Mouse (Mus musculus): ENCODE data around the gene C1ql1.
A peak's percentile ranks its signal among the peaks of the same experiment; 100 is the strongest.
"Not testable (repeated sequence)": the region's sequence is repeated elsewhere in the genome, so short reads cannot be mapped to it uniquely, and the experiment has no call there.

C1ql1 gene

DNA sequence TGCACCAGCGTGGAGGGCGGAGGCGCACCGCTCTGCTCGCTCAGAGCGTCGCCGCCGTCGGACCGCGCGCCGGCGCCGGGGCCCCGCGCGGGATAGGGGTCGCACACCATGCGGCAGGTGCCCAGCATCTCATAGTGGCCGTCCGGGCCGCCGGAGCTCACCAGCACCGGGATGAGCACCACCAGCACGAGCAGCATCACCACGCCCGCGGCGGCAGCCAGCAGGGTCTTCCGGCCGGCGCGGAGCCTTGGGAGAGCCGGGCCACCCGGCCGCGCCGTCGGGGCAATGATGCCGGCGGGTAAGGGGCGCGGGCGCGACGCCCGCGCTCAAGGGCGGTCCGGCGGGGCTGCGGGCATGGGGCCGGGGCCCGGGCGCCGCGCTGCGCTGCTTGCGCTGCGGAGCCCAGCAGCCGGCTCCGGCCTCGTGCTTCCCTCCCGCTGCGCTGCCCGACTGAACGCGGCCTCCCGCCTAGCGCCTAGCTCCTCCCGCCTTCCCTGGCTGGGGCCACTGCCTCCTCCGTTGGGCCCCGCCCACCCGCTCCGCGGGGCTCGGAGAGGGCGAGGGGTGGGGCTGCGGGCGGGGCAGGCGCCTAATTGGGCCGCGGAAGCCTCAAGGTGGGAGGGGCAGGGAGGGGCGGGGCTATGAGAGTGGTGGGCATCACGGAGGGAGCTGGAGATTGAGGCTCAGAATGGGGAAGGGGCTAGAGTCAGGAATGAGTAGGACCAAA is at the start of gene C1ql1:
TSS of gene C1ql1 (minus strand) at position 424 of the 727 bp plus-strand sequence.
- DNase-seq (ENCODE audit: low read depth, low spot score) = peak; percentile 72

DNA sequence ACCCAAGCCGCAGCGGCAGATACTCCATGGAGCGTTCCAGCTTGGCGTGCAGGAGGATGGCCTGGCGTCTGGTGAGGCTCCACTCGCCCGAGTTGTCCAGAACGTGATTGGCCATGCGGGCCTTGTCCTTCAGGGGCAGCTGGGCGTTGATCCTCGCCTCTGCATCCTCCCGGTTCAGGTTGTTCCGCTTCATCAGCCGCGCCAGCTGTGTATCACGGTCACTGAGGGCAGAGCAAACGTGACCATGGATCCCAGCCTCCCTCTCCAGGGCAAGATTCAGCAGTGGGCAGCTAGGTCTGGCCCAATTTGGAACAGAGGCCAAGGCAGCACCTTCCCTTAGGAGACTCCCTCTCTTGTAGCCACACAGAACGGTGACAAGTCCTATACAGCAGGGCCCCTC is 48.5 kb upstream of the C1ql1 start:
- DNase-seq (ENCODE audit: low read depth, low spot score) = no peak

DNA sequence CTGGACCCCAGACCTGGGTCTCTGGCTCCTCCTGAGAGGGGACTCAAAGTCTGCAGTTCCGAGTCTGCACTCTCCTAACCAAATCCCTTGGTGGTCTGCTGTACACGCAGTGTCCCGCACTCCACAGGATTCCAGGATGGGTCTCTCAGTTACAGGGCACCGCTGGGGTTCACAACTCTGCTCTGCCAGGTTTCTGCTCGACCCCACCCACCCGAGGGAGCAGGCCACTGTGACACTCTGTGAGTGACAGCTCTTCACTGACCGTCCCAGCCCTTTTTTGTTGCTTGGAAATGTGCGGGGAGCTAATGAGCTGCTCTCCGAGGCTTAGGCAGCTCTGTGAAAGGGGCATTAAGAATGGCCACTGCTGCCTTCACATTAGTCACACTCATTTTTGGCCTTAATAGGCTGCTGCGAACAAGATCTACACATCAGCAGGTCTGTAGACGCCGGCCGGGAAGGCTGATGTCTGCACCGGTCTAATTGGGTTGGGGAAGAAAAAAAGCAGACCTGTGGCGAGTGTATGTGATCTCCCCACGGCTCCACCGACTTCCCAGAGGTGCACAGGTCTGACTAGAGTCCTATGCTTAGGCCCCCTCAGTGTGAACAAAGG is 47.0 kb upstream of the C1ql1 start:
- no peak for DNase-seq (ENCODE audit: low read depth, low spot score)

DNA sequence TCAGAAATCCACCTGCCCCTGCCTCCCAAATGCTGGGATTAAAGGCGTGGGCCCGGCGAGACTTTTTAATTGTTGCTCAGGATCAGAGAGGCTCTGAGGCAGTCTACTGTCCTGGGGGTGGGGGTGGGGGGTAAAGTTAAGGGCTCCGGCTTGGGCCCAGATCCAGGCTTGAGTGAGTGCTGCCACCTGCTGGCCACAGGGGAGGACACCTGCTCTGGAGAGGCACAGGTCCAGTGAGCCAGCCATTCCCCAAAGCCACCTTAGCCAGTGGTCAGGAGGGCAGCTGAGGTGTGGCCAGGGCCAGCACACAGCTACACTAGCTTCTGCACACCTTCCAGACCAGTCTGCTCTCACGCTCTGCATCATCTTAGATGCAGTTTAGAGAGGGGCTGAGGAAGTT is 46.5 kb upstream of the C1ql1 start:
- DNase-seq (ENCODE audit: low read depth, low spot score) = peak; percentile 68

DNA sequence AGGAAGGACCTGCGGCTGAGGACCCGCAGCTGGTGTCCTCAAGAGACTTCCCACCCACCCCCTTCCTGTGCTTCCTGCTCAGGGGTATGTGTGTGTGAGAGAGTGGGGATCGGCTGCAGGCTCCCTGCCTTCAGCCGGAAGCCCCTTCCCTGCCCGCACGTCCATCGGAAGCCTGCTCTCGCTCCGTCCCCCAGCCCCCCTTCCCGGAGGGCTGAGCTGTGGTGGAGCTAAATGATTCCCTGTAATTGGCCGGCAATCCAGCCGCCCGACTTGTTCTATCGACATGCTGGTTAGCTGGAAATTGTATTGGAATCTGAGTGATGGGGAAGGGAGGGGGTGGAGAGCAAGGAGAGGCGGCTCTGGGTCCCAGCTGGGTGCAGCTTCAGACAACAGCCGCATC is 45.2 kb upstream of the C1ql1 start:
- DNase-seq (ENCODE audit: low read depth, low spot score) = no peak

DNA sequence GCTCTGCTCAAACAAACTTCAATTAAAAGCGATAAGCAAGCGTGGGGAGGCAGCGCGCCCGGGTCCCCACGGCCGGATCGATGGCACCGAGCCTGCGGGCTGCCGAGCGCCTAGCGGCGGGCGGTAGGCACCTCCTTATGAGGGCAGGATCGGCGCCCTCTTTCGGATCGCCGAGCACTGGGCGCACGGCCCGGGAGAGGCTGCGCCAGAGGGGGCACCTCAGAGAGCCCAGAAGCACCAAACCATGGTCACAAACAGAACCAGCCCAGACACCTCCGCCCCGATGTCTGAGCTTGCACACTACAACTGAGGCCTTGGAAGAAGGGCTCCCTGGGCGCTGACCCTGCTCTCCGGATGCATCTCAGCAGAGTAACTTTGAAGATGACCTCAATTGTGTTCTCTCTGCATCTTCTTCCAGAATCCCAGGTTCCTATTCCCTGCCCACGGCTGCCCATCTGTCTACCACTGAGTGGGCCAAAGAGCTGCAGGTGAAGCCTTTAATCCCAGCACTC is 43.7 kb upstream of the C1ql1 start:
- no peak for DNase-seq (ENCODE audit: low read depth, low spot score)

DNA sequence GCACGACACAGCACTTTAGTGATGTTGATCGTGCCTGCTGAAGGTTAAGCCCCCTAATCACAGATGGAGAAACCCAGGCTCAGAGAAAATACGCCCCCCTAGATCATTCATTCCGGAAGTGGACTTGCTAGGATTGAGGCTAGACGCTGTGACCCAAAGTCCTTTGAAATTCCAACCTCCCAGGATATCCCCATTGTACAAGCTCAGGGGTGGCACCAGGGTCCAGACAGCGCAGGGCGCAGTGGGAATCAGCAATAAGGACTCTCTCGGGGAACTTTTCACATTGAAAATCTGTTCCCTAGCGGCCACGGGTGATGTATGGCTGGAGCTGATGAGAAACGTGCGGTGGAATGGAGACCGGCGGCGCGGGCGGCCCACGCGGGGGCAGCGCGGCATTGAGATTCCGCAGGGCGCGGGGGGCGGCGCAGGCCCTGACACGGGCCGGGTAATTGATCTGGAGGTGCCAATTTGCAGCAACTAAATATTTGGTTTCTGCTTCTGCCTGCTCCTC is 43.2 kb upstream of the C1ql1 start:
- no peak for DNase-seq (ENCODE audit: low read depth, low spot score)

DNA sequence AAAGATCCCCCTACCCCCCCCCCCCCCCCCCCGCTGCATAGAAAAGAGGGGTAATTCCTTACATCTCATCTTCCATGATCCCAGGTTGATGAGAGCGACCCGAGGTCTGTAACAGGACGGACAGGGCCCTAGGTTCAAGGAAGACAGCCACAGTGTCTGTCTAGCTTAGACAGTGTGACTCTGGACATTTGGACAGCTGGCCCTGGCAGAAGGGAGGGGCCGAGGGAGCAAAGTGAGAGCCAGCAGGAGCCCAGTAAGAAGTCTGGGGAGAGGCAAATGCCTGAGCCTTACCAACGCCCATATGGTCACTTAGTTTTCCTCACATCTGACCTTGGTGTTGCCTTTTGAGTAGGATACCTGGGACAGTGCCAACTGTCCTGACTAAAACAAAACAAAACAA is 38.7 kb upstream of the C1ql1 start:
- DNase-seq (ENCODE audit: low read depth, low spot score) = no peak

DNA sequence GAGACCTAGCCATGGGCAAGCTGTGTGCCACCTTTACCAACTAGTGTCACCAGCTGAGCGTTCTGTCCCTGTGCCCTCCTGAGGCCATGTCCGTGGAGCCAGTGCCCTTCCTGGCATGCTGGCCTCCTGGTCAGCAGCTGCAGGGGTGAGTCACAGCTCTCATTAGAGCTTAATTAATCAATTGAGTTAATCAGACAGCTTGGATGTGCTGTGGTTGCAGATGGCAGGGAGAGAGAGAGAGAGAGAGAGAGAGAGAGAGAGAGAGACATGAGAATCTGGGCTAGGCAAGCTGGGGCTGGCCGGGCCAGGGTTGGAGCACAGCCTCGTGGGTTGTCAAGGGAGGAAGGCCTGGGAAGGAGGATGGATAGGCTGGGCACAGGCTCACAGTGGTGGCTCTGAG is 38.1 kb upstream of the C1ql1 start:
- no peak for DNase-seq (ENCODE audit: low read depth, low spot score)

DNA sequence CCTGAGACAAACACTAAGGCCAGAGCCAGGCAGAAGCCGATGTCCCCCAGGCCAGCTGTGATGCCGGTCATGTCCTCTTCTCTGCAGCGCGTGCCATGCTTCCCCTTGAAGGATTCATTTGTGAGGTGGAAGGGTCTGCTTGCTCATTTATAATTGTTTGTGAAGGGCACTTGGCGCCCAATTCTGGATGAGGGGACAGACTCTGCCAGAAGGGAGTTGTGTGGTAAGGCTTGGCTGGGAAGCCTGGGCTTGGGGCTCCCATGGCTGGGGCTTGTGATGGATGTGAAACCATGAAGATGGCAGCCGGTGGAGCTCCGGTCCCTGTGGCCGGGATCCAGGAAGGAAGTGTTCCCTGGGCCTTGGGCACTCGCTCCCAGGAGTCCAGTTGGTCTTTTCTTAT is 37.6 kb upstream of the C1ql1 start:
- no peak for DNase-seq (ENCODE audit: low read depth, low spot score)

DNA sequence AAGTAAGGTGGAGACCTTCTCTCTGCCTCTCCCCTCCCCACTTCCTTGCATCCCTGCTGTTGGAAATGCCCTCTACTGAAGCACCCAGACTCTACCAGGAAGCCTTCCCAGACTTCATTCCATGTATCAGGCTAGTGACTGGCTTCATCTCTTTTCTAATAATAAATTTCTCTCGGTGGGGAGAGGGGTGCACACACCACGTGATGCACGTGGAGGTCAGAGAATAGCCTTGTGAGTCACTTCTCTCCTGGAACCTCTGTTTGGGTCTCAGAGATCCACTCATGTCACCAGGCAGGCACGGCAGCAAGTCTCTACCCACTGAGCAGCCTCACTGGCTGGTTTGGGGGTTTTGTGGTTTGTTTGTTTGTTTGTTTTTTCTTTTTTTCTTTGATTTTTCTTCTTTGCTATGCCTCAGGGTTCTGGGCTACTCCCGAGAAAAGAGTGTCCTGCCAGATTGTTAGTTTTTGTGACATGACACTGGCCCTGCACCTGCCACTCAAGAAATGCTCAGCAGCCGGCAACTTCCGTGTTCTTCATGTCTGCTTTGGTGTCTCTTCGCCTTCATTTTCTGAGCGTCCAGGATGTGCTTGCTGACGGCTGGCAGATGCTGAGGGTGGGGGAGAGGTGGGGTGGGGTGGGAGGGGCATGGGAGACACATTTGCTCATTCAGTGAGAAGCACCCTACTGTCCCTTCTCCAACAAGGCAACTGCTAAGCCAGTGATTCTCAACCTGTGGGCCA is 34.8 kb upstream of the C1ql1 start:
- no peak for DNase-seq (ENCODE audit: low read depth, low spot score)

DNA sequence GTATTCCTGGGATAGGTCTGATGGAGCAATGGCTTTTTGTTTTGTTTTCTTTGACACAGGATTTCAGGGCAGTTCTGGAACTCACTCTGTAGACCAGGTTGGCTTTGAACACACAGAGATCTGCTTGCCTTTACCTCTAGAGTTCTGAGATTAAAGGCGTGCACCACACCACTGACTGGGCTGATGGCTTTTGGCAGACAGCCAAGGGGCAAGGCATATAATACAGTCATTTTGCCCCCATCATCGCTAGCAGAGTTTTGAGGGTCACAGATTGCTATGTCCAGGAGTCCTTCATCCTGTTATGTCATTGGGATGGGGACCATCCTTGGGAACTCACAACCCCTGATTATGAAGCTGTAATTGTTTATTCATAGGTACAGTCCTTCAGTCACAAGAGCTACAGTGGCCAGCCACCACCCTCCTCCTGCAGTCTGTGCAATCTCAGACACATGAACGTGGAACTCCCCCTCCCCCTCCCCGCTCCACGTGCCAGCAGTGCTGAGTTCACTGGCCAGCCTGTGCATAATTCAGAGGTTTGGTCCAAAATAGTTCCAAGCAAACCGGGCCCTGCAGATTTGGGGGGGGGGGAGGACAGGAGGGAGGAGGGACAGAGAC is 31.7 kb upstream of the C1ql1 start:
- DNase-seq (ENCODE audit: low read depth, low spot score) = no peak

DNA sequence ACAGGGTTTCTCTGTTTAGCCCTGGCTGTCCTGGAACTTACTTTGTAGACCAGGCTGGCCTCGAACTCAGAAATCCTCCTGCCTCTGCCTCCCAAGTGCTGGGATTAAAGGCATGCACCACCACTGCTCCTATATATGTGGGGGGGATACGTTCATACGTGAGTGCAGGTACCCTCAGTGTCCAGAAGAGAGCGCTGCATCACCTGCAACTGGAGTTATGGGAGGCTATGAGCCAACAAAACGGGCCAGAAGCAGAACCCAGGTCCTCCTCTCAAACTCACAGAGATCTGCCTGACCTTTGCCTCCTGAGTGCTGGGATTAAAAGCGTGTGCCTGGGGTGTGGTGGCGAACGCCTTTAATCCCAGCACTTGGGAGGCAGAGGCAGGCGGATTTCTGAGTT is 29.5 kb upstream of the C1ql1 start:
- not testable (repeated sequence) for DNase-seq (ENCODE audit: low read depth, low spot score)

DNA sequence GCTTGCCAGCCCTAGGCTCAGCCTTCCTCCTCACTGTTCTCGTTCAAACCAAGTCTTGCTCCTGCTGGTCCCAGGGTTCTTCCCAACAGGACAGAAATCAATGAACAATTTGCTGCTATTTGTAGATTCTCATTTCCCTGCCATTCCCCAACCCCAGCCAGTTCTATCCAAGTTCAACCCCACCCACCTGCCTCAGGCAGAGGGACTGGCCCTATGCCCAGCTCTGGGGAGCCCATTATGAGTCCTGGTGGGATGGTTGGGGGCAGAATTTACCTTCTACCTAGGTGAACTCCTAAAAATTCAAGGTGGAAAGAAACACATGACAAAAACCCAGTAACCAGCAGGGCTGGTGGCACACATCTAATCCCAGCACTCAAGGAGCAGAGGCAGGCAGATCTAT is 25.8 kb upstream of the C1ql1 start:
- DNase-seq (ENCODE audit: low read depth, low spot score) = no peak

DNA sequence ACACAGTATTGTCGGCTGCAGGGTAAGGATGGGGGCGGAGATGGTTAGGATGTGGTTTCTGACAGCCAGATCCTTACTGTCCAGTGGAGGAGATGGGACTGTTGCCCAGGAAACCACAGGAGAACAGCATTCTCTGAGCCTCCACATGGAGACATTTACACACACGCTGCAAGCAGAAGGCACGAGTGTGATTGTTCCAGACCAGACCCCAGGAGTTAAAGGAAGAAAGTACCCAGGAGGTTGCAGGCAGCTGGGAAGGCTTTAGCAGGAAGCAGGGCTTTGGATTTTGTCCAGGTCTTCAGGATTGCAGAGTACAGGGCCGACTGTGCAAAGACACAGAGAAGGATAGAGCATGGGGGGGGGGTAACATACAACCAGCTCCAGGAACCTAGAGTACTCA is 25.1 kb upstream of the C1ql1 start:
- DNase-seq (ENCODE audit: low read depth, low spot score) = no peak

DNA sequence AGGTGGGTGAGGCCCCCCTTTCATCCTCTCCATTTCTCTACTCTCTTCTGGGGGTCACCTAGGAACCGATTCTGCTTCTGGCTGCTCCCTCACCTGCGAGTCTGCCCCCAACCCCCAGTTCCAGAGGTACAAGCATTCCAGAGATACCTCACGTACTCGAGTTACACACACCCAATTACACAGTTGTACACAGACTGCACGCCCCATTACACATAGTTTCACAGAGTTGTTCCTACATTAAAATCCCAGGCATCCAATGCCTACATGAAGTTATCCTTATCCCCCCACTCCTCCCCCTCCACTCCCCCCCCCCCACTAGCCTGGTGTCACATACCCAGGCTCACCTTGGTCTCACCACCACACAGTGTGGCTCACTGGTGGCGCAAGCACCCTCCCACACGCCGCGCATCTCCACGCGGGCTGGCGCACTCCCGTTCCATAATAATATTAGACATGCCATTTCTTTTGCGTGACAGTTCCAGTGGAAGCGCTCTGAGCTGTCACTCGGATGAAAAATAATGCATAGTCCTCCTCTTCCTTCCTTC is 18.1 kb upstream of the C1ql1 start:
- no peak for DNase-seq (ENCODE audit: low read depth, low spot score)

DNA sequence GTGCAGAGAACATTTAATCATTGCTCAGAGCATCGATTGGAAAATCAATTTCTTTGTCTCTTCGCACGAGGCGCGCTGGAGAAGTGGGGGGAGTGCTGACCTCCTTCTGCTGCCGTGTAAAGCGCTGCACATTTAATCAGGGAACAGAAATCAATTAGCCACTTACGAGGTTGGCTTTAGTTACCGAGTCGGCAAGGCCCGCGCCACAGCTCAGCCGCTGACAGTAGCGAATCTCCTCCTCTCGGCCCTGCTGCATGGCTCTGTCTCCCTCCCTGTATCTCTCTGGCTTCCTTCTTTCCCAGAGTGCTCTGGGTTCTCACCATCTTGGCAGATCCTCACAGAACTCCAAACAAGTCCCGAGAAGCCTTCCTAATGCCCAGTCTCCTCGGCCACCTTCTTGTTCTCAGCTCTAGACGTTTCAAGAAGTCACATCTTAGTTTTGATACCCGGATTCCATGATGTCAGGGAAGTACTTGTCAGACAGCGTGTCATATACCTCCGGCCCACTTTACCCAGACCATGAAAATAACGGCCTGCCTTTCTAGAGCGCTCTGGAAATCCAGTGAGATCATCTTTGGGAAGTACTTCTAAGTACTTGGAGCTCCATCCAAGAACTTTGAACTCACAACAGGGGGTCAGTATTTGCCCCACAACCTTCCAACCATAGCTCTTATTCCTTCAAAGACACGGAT is 17.5 kb upstream of the C1ql1 start:
- DNase-seq (ENCODE audit: low read depth, low spot score) = no peak

DNA sequence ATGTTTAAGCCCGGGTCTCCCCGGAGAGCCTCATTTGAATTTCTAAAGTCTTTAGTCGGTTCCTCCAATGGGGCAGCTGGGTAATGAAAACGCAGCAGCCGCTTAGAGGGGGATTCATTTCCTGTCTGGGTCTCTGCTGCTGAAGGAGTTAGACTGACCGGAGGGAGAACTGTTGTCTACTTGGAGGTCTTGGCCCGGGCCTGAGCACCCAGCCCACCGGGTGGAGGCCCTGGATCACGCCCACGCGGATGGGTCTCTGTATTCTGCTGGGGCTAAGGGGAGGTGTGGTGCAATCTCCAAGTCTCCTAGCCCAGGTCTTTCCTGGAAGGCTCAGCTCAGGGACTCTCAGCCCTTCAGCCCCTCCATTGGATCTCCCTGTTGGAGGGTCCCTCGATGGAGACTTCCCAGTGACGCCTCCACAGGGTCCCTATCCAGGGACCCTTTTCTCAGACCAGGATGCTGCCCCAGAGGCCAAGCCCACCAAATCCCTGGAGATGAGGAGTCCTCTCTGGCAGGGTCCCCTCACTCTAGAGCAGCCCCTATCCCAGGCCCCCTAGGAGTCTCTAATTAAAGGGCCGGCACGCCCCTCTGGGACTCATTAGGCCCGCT is 16.9 kb upstream of the C1ql1 start:
- DNase-seq (ENCODE audit: low read depth, low spot score) = no peak

DNA sequence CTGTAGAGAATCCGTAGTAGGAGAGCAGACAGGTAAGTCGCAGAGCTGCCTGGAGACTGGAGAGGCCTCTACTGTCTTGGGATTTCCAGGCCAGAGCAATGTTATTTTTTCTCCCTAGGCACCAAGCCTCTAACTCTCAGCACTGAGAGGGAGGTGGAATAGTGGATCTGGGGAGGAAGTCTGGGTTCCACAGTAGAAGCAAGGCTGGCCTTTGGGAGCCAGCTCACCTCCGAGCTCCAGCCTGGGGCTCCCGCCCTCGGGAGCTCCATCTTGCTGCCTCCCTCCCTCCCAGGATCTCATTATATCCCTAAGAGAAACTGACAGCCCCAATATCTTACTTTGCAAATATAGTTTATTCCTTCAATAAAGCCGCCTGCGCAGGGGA is 16.4 kb upstream of the C1ql1 start:
- DNase-seq (ENCODE audit: low read depth, low spot score) = no peak

DNA sequence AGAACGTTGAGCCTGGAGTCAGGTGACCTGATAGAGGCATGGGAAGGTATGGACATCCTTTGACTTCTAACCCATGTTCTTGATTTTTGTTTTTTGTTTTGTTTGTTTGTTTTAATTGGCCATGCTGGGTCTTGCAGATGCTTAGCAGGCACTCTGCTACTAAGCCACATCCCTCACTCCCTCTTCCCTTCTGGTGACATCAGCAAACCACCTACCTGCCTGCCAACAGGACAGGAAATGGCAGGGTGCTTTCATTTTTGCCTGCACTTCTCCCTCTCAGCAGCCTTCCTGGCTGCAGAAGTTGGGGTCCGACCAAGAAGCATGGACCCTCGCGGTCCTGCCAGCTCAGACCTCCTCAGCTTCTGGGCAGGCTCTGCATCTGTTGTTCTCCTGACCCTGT is 14.6 kb upstream of the C1ql1 start:
- DNase-seq (ENCODE audit: low read depth, low spot score) = no peak

DNA sequence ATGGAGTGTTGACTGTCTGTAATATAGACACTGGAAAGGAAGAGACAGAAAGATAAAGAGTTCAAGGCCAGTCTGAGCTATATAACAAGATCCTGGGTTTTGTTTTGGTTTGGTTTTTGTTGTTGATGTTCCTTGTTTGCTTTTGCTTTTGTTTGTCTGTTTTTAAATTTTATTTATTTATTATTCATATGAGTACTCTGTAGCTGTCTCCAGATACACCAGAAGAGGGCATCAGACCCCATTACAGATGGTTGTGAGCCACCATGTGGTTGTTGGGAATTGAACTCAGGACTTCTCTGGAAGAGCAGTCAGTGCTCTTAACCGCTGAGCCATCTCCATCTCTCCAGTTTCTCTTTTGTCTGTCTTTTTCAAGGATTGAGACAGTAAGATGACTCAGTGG is 12.4 kb upstream of the C1ql1 start:
- DNase-seq (ENCODE audit: low read depth, low spot score) = no peak

Measured in retina, postnatal 7 days (tissue).